Mouse (Mus musculus) embryonic stem cell, embryonic (primary cell): Measurements from ENCODE around the gene Snrnp70.

ENCODE experiments used
- CTCF ChIA-PET, 4 experiments: fragments of 300-600 bp in 2 of 4; fragments of 350-600 bp in 2 of 4; sonication (Branson Sonifier 250); formaldehyde crosslinking; loops; one replicate each; lab custom pipeline; 2022; ENCODE audit warnings: inconsistent platforms in 2 of 4; lab: Charles Lee
- POLR2A ChIA-PET, 4 experiments: fragments of 300-600 bp in 2 of 4; fragments of 350-600 bp in 2 of 4; sonication (Branson Sonifier 250); formaldehyde crosslinking; loops; one replicate each; lab custom pipeline; 2022; ENCODE audit warnings: antibody characterized with exemption in 4 of 4, inconsistent platforms in 1 of 4; lab: Charles Lee

Gene Snrnp70

GRCm38 (mm10) chr7:45342081-45342480, 53.5 kb downstream of the Snrnp70 start:
- CTCF ChIA-PET, result interaction anchor here (0.8 to 6.9 kb wide), 31 partner anchors 8 to 358 kb away, joined by 3 to 200 read pairs (median 6); partner anchors contain the start of genes Aldh16a1 (in 1 of the 4), Car11 (in 1 of the 4), Gys1 (in 1 of the 4) and Kcna7 (in 1 of the 4)

GRCm38 (mm10) chr7:45341303-45341702, 54.2 kb downstream of the Snrnp70 start:
- ChIA-PET POLR2A (interaction anchor here in 3 of 4 experiments (0.6 to 7.7 kb wide), 50 partner anchors 8 to 555 kb away, joined by 3 to 118 read pairs (median 5); partner anchors contain the start of genes Ppfia3 (in 3 of the 3), Ftl1 (in 2 of the 3), Snrnp70 (in 2 of the 3) and Trpm4 (in 2 of the 3)), CTCF (interaction anchor here (0.5 to 6.9 kb wide), 82 partner anchors 8 to 380 kb away, joined by 3 to 200 read pairs (median 4); partner anchors contain the start of genes Ppfia3 (in 3 of the 4), Gys1 (in 2 of the 4), Kcna7 (in 2 of the 4) and Lin7b (in 2 of the 4))

More at GRCm38 (mm10) chr7:45342081-45342480, 53.5 kb downstream of the Snrnp70 start:
- POLR2A ChIA-PET, result interaction anchor here in 3 of 4 experiments (0.5 to 7.7 kb wide), 47 partner anchors 7 to 379 kb away, joined by 3 to 118 read pairs (median 6); partner anchors contain the start of genes Ppfia3 (in 3 of the 3), Trpm4 (in 3 of the 3), Ftl1 (in 2 of the 3) and Snrnp70 (in 2 of the 3)

GRCm38 (mm10) chr7:45340669-45341068, 54.9 kb downstream of the Snrnp70 start:
- POLR2A ChIA-PET, result interaction anchor here in 3 of 4 experiments (0.6 to 7.7 kb wide), 55 partner anchors 8 to 556 kb away, joined by 3 to 118 read pairs (median 4); partner anchors contain the start of genes Ppfia3 (in 3 of the 3), Ftl1 (in 2 of the 3), Snrnp70 (in 2 of the 3) and Trpm4 (in 2 of the 3)
- CTCF ChIA-PET, result interaction anchor here (0.6 to 6.9 kb wide), 80 partner anchors 8 to 380 kb away, joined by 3 to 200 read pairs (median 4); partner anchors contain the start of genes Gys1 (in 3 of the 4), Ppfia3 (in 3 of the 4), Kcna7 (in 2 of the 4) and Lin7b (in 2 of the 4)

GRCm38 (mm10) chr7:45340066-45340442, 55.5 kb downstream of the Snrnp70 start:
- ChIA-PET CTCF (interaction anchor here in 3 of 4 experiments (0.9 to 6.9 kb wide), 16 partner anchors 8 to 267 kb away, joined by 3 to 200 read pairs (median 10); partner anchors contain the start of genes Gys1 (in 2 of the 3), Kcna7 (in 1 of the 3) and Ppfia3 (in 1 of the 3)), POLR2A (interaction anchor here in 3 of 4 experiments (0.6 to 7.7 kb wide), 25 partner anchors 15 to 273 kb away, joined by 3 to 118 read pairs (median 4); partner anchors contain the start of genes Ppfia3 (in 2 of the 3), Snrnp70 (in 2 of the 3), Ftl1 (in 1 of the 3) and Kcna7 (in 1 of the 3))

GRCm38 (mm10) chr7:45339410-45340065, 56.0 kb downstream of the Snrnp70 start:
- POLR2A ChIA-PET, result interaction anchor here in 3 of 4 experiments (0.5 to 7.7 kb wide), 32 partner anchors 15 to 272 kb away, joined by 3 to 118 read pairs (median 4); partner anchors contain the start of genes Ppfia3 (in 2 of the 3), Snrnp70 (in 2 of the 3), Aldh16a1 (in 1 of the 3) and Ftl1 (in 1 of the 3)

GRCm38 (mm10) chr7:45338161-45338911, 57.2 kb downstream of the Snrnp70 start:
- ChIA-PET CTCF (interaction anchor here (0.5 to 6.9 kb wide), 21 partner anchors 11 to 605 kb away, joined by 3 to 200 read pairs (median 4); partner anchors contain the start of genes Kcna7 (in 1 of the 4) and Ppfia3 (in 1 of the 4)), POLR2A (interaction anchor here in 3 of 4 experiments (0.5 to 7.7 kb wide), 50 partner anchors 9 to 489 kb away, joined by 3 to 118 read pairs (median 4); partner anchors contain the start of genes Ftl1 (in 2 of the 3), Kcna7 (in 2 of the 3), Ppfia3 (in 2 of the 3) and Snrnp70 (in 2 of the 3))

More at GRCm38 (mm10) chr7:45339410-45340065, 56.0 kb downstream of the Snrnp70 start:
- CTCF ChIA-PET, result interaction anchor here in 3 of 4 experiments (0.6 to 6.9 kb wide), 15 partner anchors 17 to 715 kb away, joined by 3 to 200 read pairs (median 5); partner anchors contain the start of genes Gys1 (in 1 of the 3), Kcna7 (in 1 of the 3) and Ppfia3 (in 1 of the 3)

GRCm38 (mm10) chr7:45337469-45337868, 58.1 kb downstream of the Snrnp70 start:
- ChIA-PET CTCF (interaction anchor here in 3 of 4 experiments (1.1 to 6.9 kb wide), 7 partner anchors 12 to 291 kb away, joined by 3 to 200 read pairs (median 6); partner anchors contain the start of gene Kcna7 (in 1 of the 3)), POLR2A (interaction anchor here in 3 of 4 experiments (1.0 to 7.7 kb wide), 20 partner anchors 8 to 183 kb away, joined by 3 to 118 read pairs (median 8); partner anchors contain the start of genes Ftl1 (in 2 of the 3), Snrnp70 (in 2 of the 3), Aldh16a1 (in 1 of the 3) and Gys1 (in 1 of the 3))

GRCm38 (mm10) chr7:45336319-45336718, 59.2 kb downstream of the Snrnp70 start:
- CTCF ChIA-PET, result no interaction called here

GRCm38 (mm10) chr7:45335056-45335455, 60.5 kb downstream of the Snrnp70 start, which contains the start of gene Hrc:
Gene Hrc, plus strand, starts transcription at chr7:45335290.
- POLR2A ChIA-PET, result interaction anchor here in 2 of 4 experiments (0.6 to 1.7 kb wide), 22 partner anchors 7 to 420 kb away, joined by 3 to 9 read pairs (median 3); partner anchors contain the start of genes Ftl1 (in 1 of the 2), Kcna7 (in 1 of the 2), Plekha4 (in 1 of the 2) and Ppfia3 (in 1 of the 2)

More at GRCm38 (mm10) chr7:45336319-45336718, 59.2 kb downstream of the Snrnp70 start:
- POLR2A ChIA-PET, result interaction anchor here in 2 of 4 experiments (0.7 to 7.7 kb wide), 4 partner anchors 18 to 190 kb away, joined by 6 to 67 read pairs (median 19); partner anchors contain the start of genes Ftl1 (in 1 of the 2), Plekha4 (in 1 of the 2), Ppp1r15a (in 1 of the 2) and Snrnp70 (in 1 of the 2)

GRCm38 (mm10) chr7:45334605-45335004, 60.9 kb downstream of the Snrnp70 start:
- CTCF ChIA-PET, result interaction anchor here in 1 of 4 experiments (0.9 kb wide), 1 partner anchor 255 kb away, joined by 3 read pairs; no protein-coding TSS in a partner anchor
- POLR2A ChIA-PET, result interaction anchor here in 3 of 4 experiments (0.5 to 2.5 kb wide), 22 partner anchors 8 to 421 kb away, joined by 3 to 11 read pairs (median 3); partner anchors contain the start of genes Ftl1 (in 1 of the 3), Kcna7 (in 1 of the 3), Plekha4 (in 1 of the 3) and Ppfia3 (in 1 of the 3)

More at GRCm38 (mm10) chr7:45335056-45335455, 60.5 kb downstream of the Snrnp70 start, which contains the start of gene Hrc:
- CTCF ChIA-PET, result interaction anchor here in 1 of 4 experiments (0.9 kb wide), 1 partner anchor 254 kb away, joined by 3 read pairs; no protein-coding TSS in a partner anchor

- POLR2A ChIA-PET, result interaction anchor here in 3 of 4 experiments (0.6 to 3.5 kb wide), 51 partner anchors 8 to 384 kb away, joined by 3 to 30 read pairs (median 4); partner anchors contain the start of genes Ppfia3 (in 3 of the 3), Snrnp70 (in 2 of the 3), Tead2 (in 2 of the 3) and Aldh16a1 (in 1 of the 3)
- CTCF ChIA-PET, result interaction anchor here in 3 of 4 experiments (0.5 to 3.1 kb wide), 16 partner anchors 8 to 116 kb away, joined by 3 to 45 read pairs (median 5); partner anchors contain the start of genes Gys1 (in 1 of the 3), Kcna7 (in 1 of the 3) and Ppfia3 (in 1 of the 3)
These were observed 62.0 kb downstream of the Snrnp70 start, which contains the start of gene Trpm4 for GRCm38 (mm10) chr7:45333431-45333982. Gene Trpm4, minus strand, starts transcription at chr7:45333780.

GRCm38 (mm10) chr7:45332685-45333425, 62.7 kb downstream of the Snrnp70 start:
- CTCF ChIA-PET, result interaction anchor here (0.5 to 3.1 kb wide), 23 partner anchors 8 to 296 kb away, joined by 3 to 45 read pairs (median 5); partner anchors contain the start of genes Gys1 (in 1 of the 4), Kcna7 (in 1 of the 4) and Ppfia3 (in 1 of the 4)
- POLR2A ChIA-PET, result interaction anchor here (0.5 to 3.5 kb wide), 61 partner anchors 8 to 385 kb away, joined by 3 to 30 read pairs (median 4); partner anchors contain the start of genes Ppfia3 (in 3 of the 4), Snrnp70 (in 2 of the 4), Tead2 (in 2 of the 4) and Aldh16a1 (in 1 of the 4)

- CTCF ChIA-PET, result interaction anchor here (0.6 to 3.1 kb wide), 19 partner anchors 10 to 356 kb away, joined by 3 to 45 read pairs (median 5); partner anchors contain the start of genes Dkkl1 (in 1 of the 4), Gys1 (in 1 of the 4) and Kcna7 (in 1 of the 4)
- POLR2A ChIA-PET, result interaction anchor here in 2 of 4 experiments (1.0 to 3.5 kb wide), 9 partner anchors 21 to 226 kb away, joined by 3 to 17 read pairs (median 5); partner anchors contain the start of gene Snrnp70 (in 1 of the 2)
These were observed 64.0 kb downstream of the Snrnp70 start for GRCm38 (mm10) chr7:45331502-45331901.
